Mouse (Mus musculus) B cell, adult 2 months (primary cell): ENCODE data around the gene Ctsa.
"Not testable (repeated sequence)": the region's sequence is repeated elsewhere in the genome, so short reads cannot be mapped to it uniquely, and the experiment has no call there.

Experiments used
- DNase-seq, 2 experiments: peaks; one replicate each; pipeline ENCODE4 v3.0.0; 2022

Ctsa gene

DNA sequence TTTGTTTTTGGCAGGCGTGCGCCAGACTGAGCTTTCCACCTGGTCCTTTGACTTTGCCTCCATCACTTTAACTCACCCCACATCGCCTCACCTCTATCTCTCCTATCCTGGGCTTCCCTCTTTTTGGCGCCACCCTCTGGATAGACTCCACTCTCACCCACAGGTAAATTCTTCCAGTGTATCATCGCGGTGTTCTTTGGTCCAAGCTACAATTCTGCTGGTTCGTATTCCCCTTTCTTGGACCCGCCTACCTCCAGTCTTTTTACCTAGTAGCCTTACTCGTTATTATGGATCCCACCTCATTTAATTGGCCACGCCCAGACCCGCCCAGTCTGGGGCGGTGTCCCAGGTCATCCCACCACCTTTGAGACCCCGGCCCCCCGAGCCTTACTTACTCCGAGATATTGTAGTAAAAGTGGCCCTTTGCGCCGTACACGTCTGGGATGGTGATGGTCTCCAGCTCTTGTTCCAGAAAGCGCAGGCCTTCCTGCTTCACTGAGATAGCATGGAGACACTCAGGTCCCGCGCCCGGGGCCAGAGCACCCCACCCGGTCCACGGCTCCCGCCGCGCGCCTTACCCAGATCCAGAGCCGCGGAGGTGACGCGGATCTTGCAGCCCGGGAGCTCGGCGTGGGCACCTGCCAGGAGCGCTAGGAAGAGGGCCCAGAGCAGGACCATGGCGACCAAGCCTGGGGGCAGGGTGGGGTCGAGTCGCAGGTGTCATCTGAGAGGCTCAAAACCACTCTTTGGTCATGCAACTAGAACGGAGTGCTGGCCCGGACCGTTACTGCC, 23.8 kb downstream of the Ctsa start:
- peak in 1 of 2 experiments; percentile 44 for DNase-seq

DNA sequence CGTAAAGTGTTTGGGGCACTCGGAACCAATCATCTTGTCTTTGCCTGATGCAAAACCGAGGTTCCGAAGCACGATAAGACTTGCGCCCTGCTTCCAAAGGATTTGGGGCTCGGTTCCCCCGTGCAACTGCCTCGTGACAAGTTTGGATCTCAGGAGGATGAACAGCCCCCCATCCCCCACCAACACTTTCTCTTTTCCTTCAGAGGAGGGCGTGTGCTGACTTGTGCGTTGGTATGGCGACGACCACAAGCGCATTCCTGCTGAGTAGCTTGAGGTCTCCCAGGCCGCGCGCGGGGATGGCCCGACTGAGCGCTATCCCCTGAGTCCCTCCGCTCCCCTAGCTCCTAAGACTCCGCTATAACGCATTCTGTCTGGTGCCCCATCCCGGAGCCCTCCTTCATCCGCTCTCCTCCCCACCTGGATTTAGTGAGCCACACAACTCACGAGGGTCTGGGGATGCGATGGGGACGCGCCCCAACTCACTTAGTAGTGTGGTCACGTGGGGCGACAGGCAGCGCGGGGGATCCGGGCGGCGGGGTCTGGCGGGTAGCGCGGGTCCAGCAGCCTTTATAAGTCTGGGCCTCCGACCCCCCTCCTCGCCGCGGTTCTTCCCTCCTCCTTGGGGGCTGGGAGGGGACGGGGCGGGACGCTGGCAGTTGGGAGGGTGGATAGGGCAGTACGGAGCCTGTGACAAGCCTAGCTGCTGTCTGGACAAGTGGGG, 24.6 kb downstream of the Ctsa start, which contains the start of gene Pltp:
Gene Pltp, minus strand, starts transcription at position 611 of the 721 bp plus-strand sequence.
- peak; percentile 50 to 56 for DNase-seq

DNA sequence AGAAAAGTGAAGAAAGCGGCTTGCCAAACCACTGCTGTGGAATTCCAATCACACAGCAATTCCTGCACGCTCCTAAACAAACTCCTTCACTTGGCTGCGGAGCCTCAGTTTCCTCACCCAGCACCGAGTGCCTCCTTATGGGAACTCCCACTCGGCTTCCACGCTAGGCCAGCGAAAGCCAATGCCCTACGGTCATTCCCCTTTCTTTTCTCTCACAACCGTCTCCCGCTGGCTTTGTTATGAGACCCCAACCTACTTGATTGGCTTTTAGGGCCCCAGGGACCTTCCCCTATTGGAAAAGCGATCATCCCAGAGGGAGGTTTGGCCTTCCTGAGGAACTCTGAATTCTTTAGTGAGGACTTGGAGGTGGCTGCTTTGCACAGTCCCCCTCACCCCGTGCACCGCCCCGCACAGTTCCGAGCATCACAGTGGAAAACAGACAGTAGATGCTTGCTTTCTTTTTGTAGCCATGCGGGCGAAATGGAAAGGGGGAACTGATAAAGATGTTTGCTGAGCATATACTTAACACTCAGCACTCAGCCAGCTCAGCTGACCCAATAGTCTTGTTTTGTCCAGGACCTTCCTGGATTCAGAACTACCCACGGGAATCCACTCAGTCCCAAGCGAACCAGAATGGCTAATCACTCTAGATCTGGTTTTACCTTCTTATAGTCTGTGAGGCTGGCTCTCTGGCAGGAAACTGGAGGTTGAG, 25.3 kb downstream of the Ctsa start:
- peak in 1 of 2 experiments; percentile 11 for DNase-seq

DNA sequence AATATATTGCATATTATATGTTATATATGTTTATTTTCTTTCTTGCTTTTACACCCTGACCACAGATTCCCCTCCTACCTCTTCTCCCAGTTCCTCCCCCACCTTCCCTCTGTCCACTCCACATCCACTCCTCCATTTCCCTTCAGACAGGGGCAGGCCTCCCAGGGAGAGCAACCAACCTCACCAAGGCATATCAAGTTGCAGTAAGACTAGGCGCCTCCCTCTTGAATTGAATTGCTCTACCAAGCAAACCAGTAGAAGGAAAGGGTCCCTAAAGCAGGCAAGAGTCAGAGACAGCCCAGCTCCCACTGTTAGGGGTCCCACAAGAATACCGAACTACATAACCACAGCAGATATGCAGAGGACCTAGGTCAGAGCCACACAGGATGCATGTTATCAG, 26.5 kb downstream of the Ctsa start:
- DNase-seq: no peak

DNA sequence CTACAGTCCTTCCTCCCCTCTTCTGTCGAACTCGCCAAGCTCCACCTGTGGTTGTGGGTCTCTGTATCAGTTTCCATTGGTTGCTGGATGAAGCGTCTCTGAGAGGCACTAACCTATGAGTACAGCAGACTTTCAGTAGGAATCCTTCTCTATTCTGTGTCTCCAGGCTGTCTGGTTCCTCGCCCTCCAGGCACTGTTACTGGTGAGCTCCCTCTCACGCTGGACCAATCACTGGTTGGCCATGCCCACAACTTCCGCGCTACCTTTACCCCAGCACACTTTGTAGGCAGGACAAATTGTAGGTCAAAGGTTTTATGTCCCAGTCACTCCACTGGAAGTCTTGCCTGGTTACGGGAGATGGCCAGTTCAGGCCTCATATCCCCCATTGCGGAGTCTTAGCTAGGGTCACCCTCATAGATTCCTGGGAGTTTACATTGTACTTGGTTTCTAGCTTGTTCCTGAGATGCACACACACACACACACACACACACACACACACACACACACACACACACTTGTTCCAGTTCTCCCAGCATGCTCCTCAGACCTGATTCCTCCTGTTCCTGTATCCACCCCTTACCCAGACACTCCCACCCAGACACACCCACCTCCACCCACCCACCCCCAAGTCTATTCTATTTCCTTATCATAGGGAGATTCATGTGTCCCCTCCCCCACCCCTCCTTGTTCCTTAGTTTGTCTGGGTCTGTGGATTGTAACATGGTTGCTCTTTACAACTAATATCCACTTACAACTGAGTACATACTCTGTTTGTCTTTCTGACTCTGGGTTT, 27.2 kb downstream of the Ctsa start:
- no peak for DNase-seq

DNA sequence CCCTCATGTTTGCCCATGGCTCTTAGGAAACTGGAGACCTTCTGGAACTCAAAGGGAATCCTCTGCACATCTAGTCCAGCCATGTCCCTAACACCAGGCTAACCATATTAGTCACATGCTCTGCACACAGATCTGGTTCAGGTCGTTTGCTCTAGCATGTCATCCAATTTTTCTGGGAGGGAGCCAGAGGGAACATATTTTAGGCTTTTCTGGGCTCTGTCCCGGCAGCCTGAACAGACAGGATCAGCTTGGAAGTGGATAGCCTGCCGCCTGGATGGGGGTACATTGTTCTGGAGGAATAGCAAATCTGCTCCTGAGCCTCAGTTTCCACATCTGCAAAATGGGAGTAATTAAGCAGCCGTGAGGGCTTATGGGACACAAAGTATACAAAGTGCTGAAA, 28.4 kb downstream of the Ctsa start:
- DNase-seq: no peak

DNA sequence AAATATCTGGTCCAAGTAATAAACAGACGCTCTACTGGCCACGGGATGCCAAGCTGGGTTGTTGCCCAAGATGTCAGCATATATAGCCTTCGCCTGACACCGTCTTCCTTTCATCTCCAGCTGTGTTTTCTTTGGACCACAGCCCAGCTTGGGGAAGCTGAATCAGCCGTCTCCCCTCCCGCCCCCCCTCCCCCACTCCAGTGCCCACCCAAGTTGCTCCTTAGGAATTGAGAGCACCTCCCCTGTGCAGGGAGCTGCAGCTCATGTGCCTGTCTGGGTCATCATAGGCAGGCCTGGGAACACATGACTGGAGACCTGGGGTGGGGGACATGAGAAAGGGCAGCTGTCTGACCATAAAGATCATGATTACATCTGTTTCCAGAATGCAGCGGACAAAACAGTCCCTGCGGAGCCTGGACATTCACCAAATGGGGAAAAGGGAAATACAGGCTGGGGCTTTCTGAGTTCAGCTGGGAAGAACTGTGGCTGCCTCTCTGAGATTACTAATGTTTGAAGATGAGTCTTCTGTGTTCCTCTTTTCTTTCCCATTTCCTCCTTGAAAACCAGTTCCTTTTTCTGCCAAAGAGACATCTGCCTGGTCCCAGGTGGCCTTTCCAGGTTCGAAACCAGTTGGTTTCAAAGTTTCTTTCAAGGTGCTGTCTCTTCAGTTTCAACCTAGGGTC, 29.6 kb downstream of the Ctsa start:
- DNase-seq: peak; percentile 35 to 46

DNA sequence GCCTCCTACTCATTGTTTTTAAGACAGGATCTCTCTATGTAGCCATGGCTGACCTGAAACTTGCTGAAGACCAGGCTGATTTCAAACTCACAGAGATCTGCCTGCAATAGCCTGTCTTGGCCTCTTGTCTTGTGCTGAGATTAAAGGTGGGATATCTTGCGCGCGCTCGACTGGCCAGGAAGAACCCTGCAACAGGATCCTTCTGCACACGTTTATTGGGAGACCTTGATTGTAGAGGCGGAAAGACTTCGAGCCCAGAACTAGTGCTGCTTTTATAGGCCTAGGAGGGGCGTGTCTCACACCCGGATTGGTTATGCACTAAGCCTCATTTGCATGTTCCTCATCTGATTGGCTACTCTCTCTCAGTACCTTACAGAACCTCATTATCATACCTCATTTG, 30.7 kb downstream of the Ctsa start:
- not testable (repeated sequence) for DNase-seq

DNA sequence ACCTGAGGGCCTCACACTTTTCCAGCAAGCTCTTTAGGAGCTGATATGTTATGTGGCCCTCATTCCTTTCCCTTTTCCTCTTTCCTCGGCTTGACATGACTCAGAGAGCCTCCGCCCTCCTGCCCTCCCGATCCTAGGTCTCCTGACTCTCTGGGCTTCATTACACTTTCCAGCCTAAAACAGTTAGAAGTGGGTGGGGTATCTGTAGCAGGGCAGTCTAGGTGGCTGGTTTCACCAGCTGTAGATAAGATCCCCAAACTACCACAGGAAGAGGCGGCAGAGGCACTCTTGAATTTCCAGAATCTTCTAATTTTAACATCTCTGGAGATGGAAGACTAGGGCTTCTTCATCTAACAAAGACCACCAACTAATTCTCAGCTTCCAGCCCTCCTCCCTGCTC, 31.9 kb downstream of the Ctsa start:
- no peak for DNase-seq

DNA sequence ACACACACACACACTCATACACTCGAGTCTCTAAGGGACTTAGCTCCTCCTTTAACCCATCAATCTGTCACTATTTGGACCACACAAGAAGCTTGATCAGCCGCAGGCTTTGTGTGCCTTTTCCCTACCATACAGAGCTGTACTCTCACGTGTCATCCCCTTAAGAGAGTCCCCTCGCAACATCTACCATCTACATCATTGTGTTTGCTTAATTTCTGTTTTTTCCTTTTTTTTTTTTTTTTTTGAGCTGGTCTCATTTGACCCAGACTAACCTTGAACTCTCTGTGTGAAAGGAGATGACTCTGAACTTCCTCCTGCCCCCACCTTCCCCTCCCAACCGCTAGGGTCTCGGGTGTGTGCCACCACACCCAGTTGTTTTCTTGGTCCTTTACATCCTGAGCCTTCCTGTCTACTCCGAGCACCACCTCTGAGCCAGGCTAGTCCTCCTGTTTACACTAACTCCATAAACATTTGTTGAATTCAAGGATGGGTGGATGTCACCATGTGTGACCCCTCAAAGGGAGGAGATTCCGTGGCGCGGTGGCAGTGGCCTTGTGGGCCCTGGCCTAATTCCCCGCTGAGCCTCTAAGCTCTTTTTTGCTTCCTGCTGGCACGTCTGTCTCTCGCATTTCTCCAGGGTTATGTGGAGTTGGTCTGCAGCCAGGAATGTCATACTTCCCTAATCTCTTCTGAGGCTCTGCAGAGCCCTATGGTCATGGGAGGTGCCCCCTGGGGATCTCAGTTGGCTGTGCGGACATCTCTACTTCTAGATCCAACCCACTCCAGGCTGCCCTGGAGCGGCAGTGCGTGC, 34.3 kb downstream of the Ctsa start:
- DNase-seq: peak; percentile 29 to 35

DNA sequence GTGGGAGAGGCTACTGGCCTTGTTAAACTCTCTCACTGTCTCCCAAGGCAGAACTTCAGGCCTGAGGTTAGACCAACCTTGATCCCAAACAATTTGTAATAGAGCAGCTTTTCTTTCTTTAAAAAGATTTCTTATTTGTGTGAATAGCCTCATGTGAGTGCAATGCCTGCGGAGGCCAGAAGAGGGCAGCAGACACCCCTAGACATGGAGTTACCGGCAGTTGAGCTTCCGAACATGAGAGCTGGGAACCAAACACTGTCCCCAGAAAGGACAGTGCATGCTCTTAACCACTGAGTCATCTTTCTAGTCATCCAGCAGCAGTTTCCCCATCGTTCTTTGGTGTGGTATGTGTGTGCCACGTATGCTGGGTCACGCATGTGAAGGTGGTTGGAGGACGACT, 34.9 kb downstream of the Ctsa start:
- DNase-seq: peak; percentile 40 to 48

DNA sequence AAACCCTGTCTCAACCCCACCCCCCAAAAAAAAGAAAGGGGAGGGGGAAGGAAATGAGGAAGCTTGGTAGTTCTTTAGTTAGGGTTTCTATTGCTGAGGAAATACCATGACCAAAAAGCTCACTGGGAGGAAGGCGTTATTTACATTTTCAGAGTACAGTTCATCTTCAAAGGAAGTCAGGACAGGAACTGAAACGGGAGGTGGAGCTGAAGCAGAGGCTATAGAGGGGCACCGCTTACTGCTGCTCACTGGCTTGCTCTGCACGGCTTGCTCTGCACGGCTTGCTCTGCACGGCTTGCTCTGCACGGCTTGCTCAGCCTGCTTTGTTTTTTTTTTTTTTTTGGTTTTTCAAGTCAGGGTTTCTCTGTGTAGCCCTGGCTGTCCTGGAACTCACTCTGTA, 35.8 kb downstream of the Ctsa start:
- peak; percentile 73 to 78 for DNase-seq

DNA sequence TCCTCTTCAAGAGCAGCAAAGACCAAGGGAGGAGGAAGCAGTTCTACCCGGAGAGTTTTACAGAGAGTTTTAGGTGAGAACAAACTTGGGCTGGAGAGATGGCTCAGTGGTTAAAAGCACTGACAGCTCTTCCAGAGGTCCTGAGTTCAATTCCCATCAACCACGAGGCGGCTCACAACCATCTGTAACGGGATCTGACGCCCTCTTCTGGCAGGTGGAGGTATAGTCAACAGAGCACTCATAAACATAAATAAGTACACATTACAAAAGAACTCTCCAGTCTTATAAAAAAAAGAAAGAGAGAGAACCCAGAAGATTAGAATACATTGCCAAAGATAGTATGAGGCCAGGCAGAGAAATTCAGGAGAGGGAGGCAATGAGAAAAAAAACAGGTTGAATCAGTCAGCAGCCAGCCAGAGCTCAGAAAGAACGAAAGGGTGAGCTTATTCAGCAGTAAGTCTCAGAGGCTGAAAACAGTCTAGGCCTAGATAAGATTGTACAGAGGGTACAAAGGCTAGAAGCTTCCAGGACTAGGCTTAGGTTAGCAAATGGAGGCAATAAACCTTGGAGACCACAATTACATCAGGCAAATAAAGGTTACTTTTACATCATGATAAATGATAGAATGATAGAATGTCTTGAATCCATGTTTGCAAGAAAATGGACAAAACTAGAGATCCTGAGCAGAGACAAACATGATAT, 39.1 kb downstream of the Ctsa start:
- no peak for DNase-seq

DNA sequence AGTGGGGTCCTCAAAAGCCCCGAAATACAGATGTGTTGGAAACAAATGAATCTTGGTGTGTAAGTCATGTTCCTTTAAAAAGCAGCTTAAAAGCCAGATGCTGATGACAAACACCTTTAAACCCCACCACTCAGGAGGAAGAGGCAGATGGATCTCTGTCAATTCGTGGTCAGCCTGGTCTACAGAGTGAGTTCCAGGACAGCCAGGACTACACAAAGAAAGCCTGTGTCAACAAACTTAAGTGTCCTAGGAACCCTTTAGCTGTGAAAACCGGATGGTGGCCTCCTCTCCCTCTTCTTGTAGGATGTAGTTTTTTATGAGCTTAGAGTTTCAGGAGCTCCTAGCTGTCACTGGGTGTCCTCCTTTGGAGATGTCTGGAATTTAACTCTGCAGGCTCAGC, 40.9 kb downstream of the Ctsa start:
- no peak for DNase-seq

DNA sequence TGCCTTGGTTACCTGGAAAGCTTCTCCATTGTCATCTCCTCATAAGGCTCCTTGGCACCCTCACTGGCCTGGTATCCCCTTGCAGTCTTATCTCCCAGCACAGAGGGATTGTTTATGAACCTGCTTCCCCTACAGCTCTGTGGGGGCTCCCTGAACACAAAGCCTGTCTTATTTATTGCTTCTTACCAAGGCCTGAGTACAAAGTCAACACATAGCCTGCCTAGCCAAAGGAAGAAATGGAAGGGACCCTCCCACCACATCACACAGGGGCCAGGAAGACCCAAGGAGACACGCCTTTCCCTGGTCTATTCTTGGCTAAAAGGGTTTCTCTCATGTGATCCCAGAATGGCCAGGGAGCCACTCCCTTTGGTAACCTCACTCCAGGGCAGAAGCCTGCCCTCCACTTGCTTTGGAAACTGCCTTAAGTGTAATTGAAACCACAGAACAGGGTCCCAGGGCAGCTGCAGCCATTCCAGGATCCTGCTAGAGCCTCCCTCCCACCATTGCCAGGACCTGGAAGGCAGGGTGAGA, 41.6 kb downstream of the Ctsa start:
- DNase-seq: no peak

DNA sequence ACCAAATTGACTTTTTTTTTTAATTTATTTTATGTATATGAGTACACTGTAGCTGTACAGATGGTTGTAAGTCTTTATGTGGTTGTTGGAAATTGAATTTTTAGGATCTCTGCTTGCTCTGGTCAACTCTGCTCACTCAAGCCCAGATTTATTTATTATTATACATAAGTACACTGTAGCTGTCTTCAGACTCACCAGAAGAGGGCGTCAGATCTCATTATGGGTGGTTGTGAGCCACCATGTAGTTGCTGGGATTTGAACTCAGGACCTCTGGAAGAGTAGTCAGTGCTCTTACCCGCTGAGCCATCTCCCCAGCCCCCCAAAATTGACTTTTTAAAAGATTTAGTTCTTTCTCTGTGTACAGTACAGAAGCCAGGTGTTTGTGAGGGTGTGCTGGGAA, 43.0 kb downstream of the Ctsa start:
- not testable (repeated sequence) for DNase-seq

DNA sequence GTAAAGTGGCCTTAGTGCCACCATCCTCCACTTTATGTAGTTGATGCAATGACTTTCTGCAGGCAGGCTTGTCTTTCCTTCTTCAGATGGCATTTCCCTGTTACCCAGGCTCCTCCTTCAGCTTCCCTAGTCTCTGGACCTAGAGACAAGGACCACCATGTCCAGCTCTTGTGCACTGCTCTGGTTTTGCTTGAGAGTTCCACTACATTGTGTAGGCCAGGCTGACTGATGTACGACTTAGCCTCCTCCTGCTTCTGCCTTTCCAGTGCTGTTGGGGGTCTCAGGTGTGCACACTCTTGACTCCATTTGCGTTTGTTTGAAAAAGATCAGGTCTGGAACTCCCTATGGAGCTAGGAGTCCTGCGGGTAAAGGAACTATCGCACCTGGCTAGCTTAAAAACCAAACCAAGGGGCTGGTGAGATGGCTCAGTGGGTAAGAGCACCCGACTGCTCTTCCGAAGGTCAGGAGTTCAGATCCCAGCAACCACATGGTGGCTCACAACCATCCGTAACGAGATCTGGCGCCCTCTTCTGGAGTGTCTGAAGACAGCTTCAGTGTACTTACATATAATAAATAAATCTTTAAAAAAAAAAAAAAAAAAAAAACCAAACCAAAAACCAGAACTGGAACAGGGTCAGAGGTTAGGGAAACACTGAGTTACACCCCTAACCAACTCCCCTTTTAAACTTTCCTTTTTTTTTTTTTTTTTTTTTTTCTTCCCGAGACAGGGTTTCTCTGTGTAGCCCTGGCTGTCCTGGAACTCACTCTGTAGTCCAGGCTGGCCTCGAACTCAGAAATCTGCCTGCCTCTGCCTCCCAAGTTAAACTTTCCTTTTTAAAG, 44.9 kb downstream of the Ctsa start:
- DNase-seq: not testable (repeated sequence)

DNA sequence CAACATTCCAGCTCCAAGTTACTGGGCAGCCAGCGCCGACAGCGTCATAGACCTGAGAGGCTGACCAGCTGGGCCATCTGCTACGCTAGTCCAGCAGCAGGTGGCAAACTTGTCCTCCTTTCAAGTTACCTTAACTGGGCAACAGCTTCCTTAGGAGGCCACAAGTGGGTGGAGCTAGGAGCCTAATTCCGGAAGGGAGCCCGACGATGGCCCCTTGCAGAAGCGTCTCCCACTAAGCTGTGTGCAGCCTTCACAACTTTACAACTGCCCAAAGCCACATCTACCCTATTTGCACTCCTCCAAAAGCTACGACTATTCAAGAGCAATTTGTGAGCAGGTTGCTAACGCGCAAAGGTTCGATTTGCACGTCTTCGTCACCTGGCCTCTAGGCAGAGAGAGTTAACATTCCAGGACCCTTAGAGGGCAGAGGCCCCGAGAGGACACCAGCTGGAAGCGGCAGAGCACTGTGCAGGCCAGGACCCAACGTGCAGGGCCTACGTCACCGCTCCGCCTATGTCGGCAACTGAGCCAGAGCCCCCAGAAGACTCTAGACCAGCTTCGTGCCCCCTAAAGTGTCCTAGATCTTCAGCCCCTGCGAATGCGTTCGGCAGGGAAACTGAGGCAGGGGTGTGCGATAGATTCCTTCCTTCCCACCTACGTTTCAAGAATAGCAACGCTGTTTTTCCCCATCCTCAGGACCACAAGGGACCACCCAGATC, 46.0 kb downstream of the Ctsa start:
- DNase-seq: peak; percentile 43 to 51

DNA sequence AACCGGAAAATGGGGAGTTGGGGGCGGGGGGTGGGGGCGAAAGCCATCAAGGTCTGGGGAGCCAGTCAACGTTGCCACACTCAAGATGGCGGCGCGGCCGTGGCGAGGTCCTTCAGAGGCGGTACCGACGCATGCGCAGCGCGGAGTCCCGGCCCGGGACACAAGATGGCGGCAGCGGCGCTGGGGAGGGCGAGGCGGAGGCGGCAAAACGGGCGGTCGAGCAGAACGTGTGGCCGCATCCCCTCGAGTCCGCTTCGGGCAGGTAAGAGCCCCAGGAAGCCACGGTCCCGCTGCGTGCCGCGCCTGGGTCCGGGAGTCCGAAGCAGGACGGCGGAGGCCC, 46.5 kb downstream of the Ctsa start, which contains the start of gene Pcif1:
Gene Pcif1, plus strand, starts transcription at position 77 of the 340 bp plus-strand sequence.
- DNase-seq: peak; percentile 95 to 96
